Mouse (Mus musculus) 416B (cell line): Measurements from ENCODE around the gene Pgs1.

Source experiments
- DNase-seq: peaks from one replicate; pipeline ENCODE4 v3.0.0; 2011; ENCODE audit warnings: low read depth

The Pgs1 gene

GRCm38 (mm10) chr11:118050174-118050573, 64.1 kb downstream of the Pgs1 start:
- no peak for DNase-seq

- no peak for DNase-seq
Measured at GRCm38 (mm10) chr11:118058367-118058766, 72.3 kb downstream of the Pgs1 start.

- DNase-seq, result no peak
Measured at GRCm38 (mm10) chr11:118058872-118059271, 72.8 kb downstream of the Pgs1 start.

GRCm38 (mm10) chr11:118060038-118060437, 73.9 kb downstream of the Pgs1 start:
- no peak for DNase-seq

GRCm38 (mm10) chr11:118067588-118067987, 81.5 kb downstream of the Pgs1 start:
- DNase-seq, result no peak

- DNase-seq, result no peak
Measured at GRCm38 (mm10) chr11:118068812-118069332, 82.8 kb downstream of the Pgs1 start.

DNA sequence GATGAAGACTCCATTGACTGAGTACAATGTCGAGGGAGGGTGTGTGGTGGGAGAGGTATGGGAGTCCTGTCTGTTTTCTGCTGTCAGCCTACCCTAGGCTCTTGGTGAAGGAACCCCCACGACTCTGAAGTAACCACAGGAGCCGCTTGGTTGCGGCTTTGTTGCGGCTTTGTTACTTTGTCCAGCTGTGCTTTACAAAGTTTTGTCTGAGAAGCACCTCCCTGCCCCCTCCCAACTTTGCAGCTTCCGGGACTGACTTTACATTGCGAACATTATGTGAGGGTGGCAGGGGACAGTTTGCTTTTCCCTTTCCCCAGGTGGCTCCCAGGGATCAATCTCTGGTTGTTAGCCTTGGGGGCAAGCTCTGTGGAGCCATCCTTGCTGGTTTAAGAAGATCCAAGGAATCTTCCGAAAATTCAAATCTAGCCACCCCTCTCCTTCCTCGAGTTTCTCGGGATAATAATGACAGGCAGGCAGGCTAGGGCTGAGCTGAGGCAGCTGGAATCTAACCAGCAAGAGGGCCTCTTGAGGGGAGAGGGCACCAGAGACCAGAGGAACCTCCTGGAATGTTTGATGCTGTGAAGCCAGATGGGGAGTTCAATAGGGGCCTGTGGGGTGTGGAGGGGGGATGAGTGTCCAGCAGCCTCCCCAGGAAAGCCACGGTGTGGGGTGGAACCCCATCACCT, 85.3 kb downstream of the Pgs1 start:
- DNase-seq, result no peak
